ENCODE assay signal across 8 mouse cellular contexts in the genomic region with DNA sequence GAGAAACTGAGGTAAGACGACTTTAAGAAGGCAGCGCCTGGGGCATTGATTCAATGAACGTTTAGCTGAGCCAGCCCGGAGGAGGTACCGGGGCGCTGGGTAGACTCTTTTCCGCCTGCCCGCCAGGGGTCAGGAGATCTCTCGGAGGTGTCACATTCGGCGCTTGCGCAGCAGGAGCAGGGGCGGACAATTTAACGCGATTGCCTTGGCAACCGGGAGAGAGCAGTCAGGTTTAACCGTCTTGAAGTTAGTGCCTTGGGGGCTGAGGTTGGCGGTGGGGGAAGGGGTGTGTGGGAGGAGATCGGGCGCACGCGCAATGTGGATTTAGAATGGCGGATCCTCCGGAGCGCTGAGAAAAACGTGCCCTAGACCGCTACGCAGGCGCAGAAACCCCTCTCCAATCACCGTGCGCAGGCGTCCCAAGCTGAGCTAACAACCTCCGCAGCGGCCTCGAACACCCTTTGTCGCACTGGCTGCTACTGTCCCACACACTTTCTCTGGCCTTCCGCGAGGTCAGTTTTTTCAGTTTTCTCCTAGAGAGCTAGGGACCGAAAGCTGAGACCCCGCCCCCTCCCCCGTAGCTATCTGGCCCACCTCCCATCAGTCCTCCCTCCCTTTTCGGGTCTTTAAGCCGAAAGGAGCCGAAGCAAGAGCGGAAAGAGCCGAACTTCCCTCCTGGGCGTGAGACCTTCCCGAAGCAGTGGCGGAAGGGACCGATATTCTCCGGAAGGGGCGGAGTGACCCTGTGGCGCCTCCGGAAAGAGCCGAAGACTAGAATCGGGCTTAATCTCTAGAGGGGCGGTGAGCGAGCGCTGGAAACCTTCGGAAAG. TPM values are rescaled to one million over a fixed set of nuclear protein-coding genes. Genes with fewer than 3 reads are reported as not detected.
DNase-seq lines count a peak whose midpoint lies in the region; ATAC-seq lines count a peak whose summit lies in the region.

No protein-coding gene starts in this region.

- intact Hi-C loops in heart, postnatal 14 days (cut with DNase I) = loop anchor here (2.0 kb wide), 2 partner anchors 46 to 64 kb away; a partner anchor contains a TSS

- peaks cover 6% of the 10 kb centered on the region; the same call in 1 of the 2 replicates for H3K36me3 ChIP-seq in forebrain, embryonic 14.5 days (ENCODE audit: control insufficient read depth, insufficient read depth, low read length)
- H3K36me3 ChIP-seq in neural tube, embryonic 15.5 days = no peaks in the 10 kb centered on the region

- H3K4me1 ChIP-seq in forebrain, embryonic 14.5 days (ENCODE audit: control insufficient read depth, insufficient read depth, low read length) = peaks cover 24% of the 10 kb centered on the region
- peaks cover 73% of the 10 kb centered on the region for H3K4me1 ChIP-seq in neural tube, embryonic 15.5 days

- H3K4me3 ChIP-seq in forebrain, embryonic 14.5 days (ENCODE audit: low read depth, low read length) = peak overlapping the region; percentile 77
- peak overlapping the region; percentile 66 for H3K4me3 ChIP-seq in neural tube, embryonic 15.5 days (replicated peaks)

- peak overlapping the region; percentile 93 for H3K9ac ChIP-seq in forebrain, embryonic 14.5 days (ENCODE audit: low read length)
- H3K9ac ChIP-seq in neural tube, embryonic 15.5 days (replicated peaks) = peak overlapping the region; percentile 85

- under 1% methylated on average over 60 of the region's 60 CpGs for WGBS in forebrain, embryonic 14.5 days
- WGBS in neural tube, embryonic 15.5 days = under 1% methylated on average over 60 of the region's 60 CpGs

- ATAC-seq in forebrain, embryonic 14.5 days = peak; percentile 91
- ATAC-seq in neural tube, embryonic 15.5 days (ENCODE audit: low FRiP score) = peak; percentile 89

- peaks cover 19% of the 10 kb centered on the region for H3K27me3 ChIP-seq in forebrain, embryonic 14.5 days (replicated peaks; ENCODE audit: control insufficient read depth, insufficient read depth, low read length)
- H3K27me3 ChIP-seq in neural tube, embryonic 15.5 days (replicated peaks) = no peaks in the 10 kb centered on the region

- H3K9me3 ChIP-seq in forebrain, embryonic 14.5 days (replicated peaks; ENCODE audit: control insufficient read depth, low read length) = no peaks in the 10 kb centered on the region
- H3K9me3 ChIP-seq in neural tube, embryonic 15.5 days (replicated peaks) = no peaks in the 10 kb centered on the region

- peak overlapping the region; percentile 98 for H3K27ac ChIP-seq in forebrain, embryonic 14.5 days (ENCODE audit: low read depth, low read length)
- peak overlapping the region; percentile 99 for H3K27ac ChIP-seq in neural tube, embryonic 15.5 days (replicated peaks)

- DNase-seq in ES-CJ7 (ENCODE audit: low read depth, low spot score) = peak; percentile 99
- peak; percentile 98 for DNase-seq in cerebellum, adult 11 months
- peak; percentile 100 for DNase-seq in forebrain, embryonic 14.5 days (ENCODE audit: low spot score)
- peak; percentile 97 to 99 for DNase-seq in heart, postnatal 14 days
- DNase-seq in layer of hippocampus, adult 11-12 months (ENCODE audit: low spot score) = peak; percentile 99
- DNase-seq in lung, adult 18-20 months = peak; percentile 97 to 98
- DNase-seq in testis, postnatal 14 days (ENCODE audit: low spot score) = peak; percentile 96

- H3K4me2 ChIP-seq in forebrain, embryonic 14.5 days (ENCODE audit: low read length) = peak overlapping the region; percentile 73
- peak overlapping the region; percentile 78 for H3K4me2 ChIP-seq in neural tube, embryonic 15.5 days

RNA-seq across cellular contexts. Expression of a gene that starts 0.8 kb away (rescaled TPM):
- polyA plus RNA-seq in forebrain, embryonic 14.5 days (2014; fragmentation: Nextera tagmentation; extraction: Ambion mirVana) = 124 and 133 TPM in 2 replicates
- total RNA-seq in heart, postnatal 14 days (2021) = 10 to 100 TPM; 85.6 to 94.1 TPM
- polyA plus RNA-seq in neural tube, embryonic 15.5 days (2015; fragmentation: Nextera tagmentation; extraction: Ambion mirVana) = 94.2 and 105 TPM in 2 replicates

RNA-seq across cellular contexts. Expression of a gene that starts 9.8 kb away (rescaled TPM):
- 54.5 and 64.9 TPM in 2 replicates for polyA plus RNA-seq in forebrain, embryonic 14.5 days (2014; fragmentation: Nextera tagmentation; extraction: Ambion mirVana)
- total RNA-seq in heart, postnatal 14 days (2021) = 1 to 10 TPM; 5.5 to 7.9 TPM
- polyA plus RNA-seq in neural tube, embryonic 15.5 days (2015; fragmentation: Nextera tagmentation; extraction: Ambion mirVana) = 90.7 and 101 TPM in 2 replicates

RNA-seq across cellular contexts. Expression of a gene that starts 18.9 kb away (rescaled TPM):
- polyA plus RNA-seq in forebrain, embryonic 14.5 days (2014; fragmentation: Nextera tagmentation; extraction: Ambion mirVana) = 71.3 and 89.0 TPM in 2 replicates
- total RNA-seq in heart, postnatal 14 days (2021) = 100 to 1,000 TPM; 181 TPM
- 92.5 and 105 TPM in 2 replicates for polyA plus RNA-seq in neural tube, embryonic 15.5 days (2015; fragmentation: Nextera tagmentation; extraction: Ambion mirVana)

RNA-seq across cellular contexts. Expression of a gene that starts 22.9 kb away (rescaled TPM):
- polyA plus RNA-seq in forebrain, embryonic 14.5 days (2014; fragmentation: Nextera tagmentation; extraction: Ambion mirVana) = 6.2 and 6.3 TPM in 2 replicates
- 1 to 10 TPM; 5.0 to 6.6 TPM for total RNA-seq in heart, postnatal 14 days (2021)
- polyA plus RNA-seq in neural tube, embryonic 15.5 days (2015; fragmentation: Nextera tagmentation; extraction: Ambion mirVana) = 7.7 and 9.0 TPM in 2 replicates

RNA-seq across cellular contexts. Expression of a gene that starts 27.2 kb away (rescaled TPM):
- not detected in 2 replicates for polyA plus RNA-seq in forebrain, embryonic 14.5 days (2014; fragmentation: Nextera tagmentation; extraction: Ambion mirVana)
- total RNA-seq in heart, postnatal 14 days (2021) = not detected
- polyA plus RNA-seq in neural tube, embryonic 15.5 days (2015; fragmentation: Nextera tagmentation; extraction: Ambion mirVana) = not detected in 2 replicates

Comparison
In these comparisons a context has a peak if more than half of its experiments do, and no peak if none do; other contexts are left out.
1. Peak in every context shown above with its lines: DNase-seq, ATAC-seq, H3K4me3 ChIP-seq and H3K27ac ChIP-seq.